Mouse (Mus musculus): Measurements from ENCODE around the gene Gm38394. TPM values are rescaled to one million over a fixed set of nuclear protein-coding genes. Genes with fewer than 3 reads are reported as not detected.

The Gm38394 gene
- polyA plus RNA-seq, 1 experiment from 2014 or later, result 8.0 TPM

DNA sequence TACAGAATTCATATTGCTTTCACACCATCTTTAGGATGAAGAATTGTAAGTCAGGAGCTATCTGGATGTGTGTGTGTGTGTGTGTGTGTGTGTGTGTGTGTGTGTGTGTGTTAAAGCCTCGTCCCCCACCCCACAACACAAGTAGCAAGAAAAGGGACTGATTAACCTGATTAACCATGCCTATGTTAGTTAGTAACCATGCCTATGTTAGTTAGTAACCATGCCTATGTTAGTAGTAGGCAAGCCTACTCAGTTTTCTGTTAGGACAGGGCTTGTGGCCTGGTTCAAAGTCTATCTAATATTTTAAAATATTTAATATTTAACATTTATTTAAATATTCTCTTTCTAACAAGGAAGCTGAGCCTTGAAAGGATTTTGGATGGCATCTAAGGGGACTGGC lies 49.7 kb downstream of the Gm38394 start:
- Histone ChIP-seq H3K36me3 (ENCODE audit: control insufficient read depth, insufficient read depth, low read length) (peaks cover 36% of the 10 kb centered on the region), H3K4me2 (ENCODE audit: low read length) (no peak overlapping the region), H3K9me3 (ENCODE audit: control insufficient read depth, low read length) (no peaks in the 10 kb centered on the region), H3K9ac (ENCODE audit: low read length) (no peak overlapping the region), H3K27ac (replicated peaks in 1 of 2; ENCODE audit: control insufficient read depth in 1 of 2, insufficient read depth in 1 of 2, low read depth in 2 of 2, low read length in 2 of 2) (no peak overlapping the region), H3K4me1 (ENCODE audit: control insufficient read depth in 2 of 2, insufficient read depth in 2 of 2, low read length in 2 of 2) (peaks cover 0 to 6% of the 10 kb centered on the region in 2 experiments; a peak in 2 of 4 replicates), H3K4me3 (ENCODE audit: control insufficient read depth in 1 of 2, insufficient read depth in 1 of 2, low read depth in 1 of 2, low read length in 2 of 2) (no peak overlapping the region), H3K27me3 (ENCODE audit: control insufficient read depth, insufficient read depth, low read length) (no peaks in the 10 kb centered on the region)
- ATAC-seq (ENCODE audit: insufficient number of reproducible peaks, insufficient read depth, low FRiP score, low read depth), result no peak
- WGBS, result 85% methylated on average over 1 of the region's 1 CpGs

GRCm38 (mm10) chr1:133610601-133611000 lies 50.5 kb downstream of the Gm38394 start:
- H3K4me1 ChIP-seq (ENCODE audit: control insufficient read depth in 2 of 2, insufficient read depth in 2 of 2, low read length in 2 of 2), result peaks cover 0 to 6% of the 10 kb centered on the region in 2 experiments; a peak in 2 of 4 replicates
- no peak for ATAC-seq (ENCODE audit: insufficient number of reproducible peaks, insufficient read depth, low FRiP score, low read depth)
- 45% methylated on average over 6 of the region's 6 CpGs for WGBS
- peak overlapping the region in 1 of 2 experiments; percentile 94; a peak in 1 of 4 replicates for H3K4me3 ChIP-seq (ENCODE audit: control insufficient read depth in 1 of 2, insufficient read depth in 1 of 2, low read depth in 1 of 2, low read length in 2 of 2)
- H3K9me3 ChIP-seq (ENCODE audit: control insufficient read depth, low read length), result no peaks in the 10 kb centered on the region
- peak overlapping the region; percentile 30; the same call in 1 of the 2 replicates for H3K9ac ChIP-seq (ENCODE audit: low read length)
- no peaks in the 10 kb centered on the region for H3K27me3 ChIP-seq (ENCODE audit: control insufficient read depth, insufficient read depth, low read length)
- H3K4me2 ChIP-seq (ENCODE audit: low read length), result peak overlapping the region; percentile 38; the same call in 1 of the 2 replicates
- peaks cover 42% of the 10 kb centered on the region for H3K36me3 ChIP-seq (ENCODE audit: control insufficient read depth, insufficient read depth, low read length)
- H3K27ac ChIP-seq (replicated peaks in 1 of 2; ENCODE audit: control insufficient read depth in 1 of 2, insufficient read depth in 1 of 2, low read depth in 2 of 2, low read length in 2 of 2), result 0 out of 4 replicates have a peak overlapping the region, but pooled peaks of 1 of the 2 experiments have one; percentile 19

DNA sequence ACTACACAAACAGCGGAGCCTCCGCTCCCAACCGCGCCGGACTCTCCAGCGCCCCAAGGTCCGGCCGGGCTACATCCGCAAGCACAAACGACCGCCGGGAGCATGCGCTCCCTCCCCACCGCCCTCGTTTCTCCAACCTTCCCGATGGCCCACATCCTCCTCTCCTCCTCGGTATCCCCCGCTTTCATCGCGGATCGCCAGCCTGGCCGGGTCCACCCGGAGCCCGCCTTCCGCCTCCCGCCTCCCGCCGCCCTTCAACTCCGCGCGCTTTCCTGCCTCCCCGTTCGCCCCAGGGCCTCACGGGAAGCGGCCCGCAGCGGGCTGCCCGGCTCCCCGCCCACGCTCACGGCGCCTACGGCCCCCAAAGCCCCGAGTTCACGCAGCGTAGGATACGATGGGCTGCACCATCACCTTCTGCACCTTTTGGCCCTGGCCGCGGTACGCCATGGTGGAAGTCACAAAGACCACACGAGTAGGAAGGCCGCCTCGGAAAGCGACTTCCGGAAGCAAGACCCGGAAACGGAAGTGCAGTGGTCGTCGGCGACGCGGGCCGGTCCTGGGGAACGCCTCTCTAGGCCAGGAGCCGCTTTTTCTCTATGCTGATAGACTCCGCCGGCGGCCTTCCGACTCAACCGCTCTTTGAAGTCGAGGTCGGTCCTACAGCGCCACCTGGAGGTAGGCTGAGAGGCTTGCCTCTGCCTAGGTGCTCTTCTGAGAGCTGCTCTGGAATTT lies 51.2 kb downstream of the Gm38394 start, which contains the start of gene Snrpe:
Gene Snrpe, minus strand, starts transcription at position 521 of the 732 bp plus-strand sequence.
- H3K27me3 ChIP-seq (ENCODE audit: control insufficient read depth, insufficient read depth, low read length), result no peaks in the 10 kb centered on the region
- peak within 1 kb of the TSS; percentile 93 for H3K9ac ChIP-seq (ENCODE audit: low read length)
- peaks cover 49% of the 10 kb centered on the region for H3K36me3 ChIP-seq (ENCODE audit: control insufficient read depth, insufficient read depth, low read length)
- under 1% methylated on average over 73 of the region's 73 CpGs for WGBS
- H3K4me1 ChIP-seq (ENCODE audit: control insufficient read depth in 2 of 2, insufficient read depth in 2 of 2, low read length in 2 of 2), result peaks cover 0 to 6% of the 10 kb centered on the region in 2 experiments; a peak in 2 of 4 replicates
- peak within 1 kb of the TSS; percentile 92 to 96 for H3K27ac ChIP-seq (replicated peaks in 1 of 2; ENCODE audit: control insufficient read depth in 1 of 2, insufficient read depth in 1 of 2, low read depth in 2 of 2, low read length in 2 of 2)
- H3K4me3 ChIP-seq (ENCODE audit: control insufficient read depth in 1 of 2, insufficient read depth in 1 of 2, low read depth in 1 of 2, low read length in 2 of 2), result peak within 1 kb of the TSS; percentile 94 to 98
- ATAC-seq (ENCODE audit: insufficient number of reproducible peaks, insufficient read depth, low FRiP score, low read depth), result peak; percentile 95
- H3K4me2 ChIP-seq (ENCODE audit: low read length), result peak within 1 kb of the TSS; percentile 84
- H3K9me3 ChIP-seq (ENCODE audit: control insufficient read depth, low read length), result no peaks in the 10 kb centered on the region

- ATAC-seq (ENCODE audit: insufficient number of reproducible peaks, insufficient read depth, low FRiP score, low read depth), result no peak
- Histone ChIP-seq H3K4me2 (ENCODE audit: low read length) (no peak overlapping the region), H3K27ac (replicated peaks in 1 of 2; ENCODE audit: control insufficient read depth in 1 of 2, insufficient read depth in 1 of 2, low read depth in 2 of 2, low read length in 2 of 2) (no peak overlapping the region), H3K36me3 (ENCODE audit: control insufficient read depth, insufficient read depth, low read length) (peaks cover 72% of the 10 kb centered on the region), H3K4me3 (ENCODE audit: control insufficient read depth in 1 of 2, insufficient read depth in 1 of 2, low read depth in 1 of 2, low read length in 2 of 2) (no peak overlapping the region), H3K9ac (ENCODE audit: low read length) (no peak overlapping the region), H3K27me3 (ENCODE audit: control insufficient read depth, insufficient read depth, low read length) (no peaks in the 10 kb centered on the region), H3K4me1 (ENCODE audit: control insufficient read depth in 2 of 2, insufficient read depth in 2 of 2, low read length in 2 of 2) (no peaks in the 10 kb centered on the region), H3K9me3 (ENCODE audit: control insufficient read depth, low read length) (no peaks in the 10 kb centered on the region)
- 85% methylated on average over 4 of the region's 4 CpGs for WGBS
These were observed 57.9 kb downstream of the Gm38394 start for GRCm38 (mm10) chr1:133603174-133603573.

- WGBS, result 16% methylated on average over 4 of the region's 4 CpGs
- no peak overlapping the region for H3K27ac ChIP-seq (replicated peaks in 1 of 2; ENCODE audit: control insufficient read depth in 1 of 2, insufficient read depth in 1 of 2, low read depth in 2 of 2, low read length in 2 of 2)
- peaks cover 5% of the 10 kb centered on the region; the same call in 1 of the 2 replicates for H3K36me3 ChIP-seq (ENCODE audit: control insufficient read depth, insufficient read depth, low read length)
- H3K4me3 ChIP-seq (ENCODE audit: control insufficient read depth in 1 of 2, insufficient read depth in 1 of 2, low read depth in 1 of 2, low read length in 2 of 2), result no peak overlapping the region
- no peaks in the 10 kb centered on the region for H3K27me3 ChIP-seq (ENCODE audit: control insufficient read depth, insufficient read depth, low read length)
- no peak for ATAC-seq (ENCODE audit: insufficient number of reproducible peaks, insufficient read depth, low FRiP score, low read depth)
- no peaks in the 10 kb centered on the region for H3K4me1 ChIP-seq (ENCODE audit: control insufficient read depth in 2 of 2, insufficient read depth in 2 of 2, low read length in 2 of 2)
- no peaks in the 10 kb centered on the region for H3K9me3 ChIP-seq (ENCODE audit: control insufficient read depth, low read length)
- no peak overlapping the region for H3K4me2 ChIP-seq (ENCODE audit: low read length)
- H3K9ac ChIP-seq (ENCODE audit: low read length), result no peak overlapping the region
These were observed 64.7 kb downstream of the Gm38394 start for GRCm38 (mm10) chr1:133596298-133597007.

DNA sequence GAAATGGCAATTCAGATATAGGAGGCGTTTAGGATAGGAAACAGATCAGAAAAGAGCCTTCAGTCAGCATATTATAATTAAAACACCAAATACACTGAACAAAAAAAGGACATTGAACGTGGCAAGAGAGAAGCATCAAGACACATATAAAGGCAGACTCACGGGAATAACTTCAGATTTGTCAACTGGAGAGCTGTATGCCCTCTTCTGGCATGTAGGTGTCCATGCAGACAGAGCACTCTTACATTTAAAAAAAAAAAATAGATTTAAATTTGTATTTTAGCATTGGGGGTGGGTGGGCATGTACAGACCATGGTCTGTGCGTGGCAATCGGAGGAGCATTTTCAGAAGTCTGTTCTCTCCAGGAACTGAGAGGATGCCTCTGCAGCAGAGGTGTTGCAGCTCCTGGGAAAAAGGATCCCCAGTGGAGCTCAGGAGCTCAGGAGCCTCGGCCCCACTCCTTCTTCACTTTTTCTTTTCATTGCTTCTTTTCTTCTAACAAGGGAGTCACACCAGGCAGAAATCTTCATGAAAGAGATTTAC lies 75.1 kb downstream of the Gm38394 start:
- Histone ChIP-seq H3K27ac (replicated peaks in 1 of 2; ENCODE audit: control insufficient read depth in 1 of 2, insufficient read depth in 1 of 2, low read depth in 2 of 2, low read length in 2 of 2) (no peak overlapping the region), H3K9ac (ENCODE audit: low read length) (no peak overlapping the region), H3K4me2 (ENCODE audit: low read length) (no peak overlapping the region), H3K36me3 (ENCODE audit: control insufficient read depth, insufficient read depth, low read length) (no peaks in the 10 kb centered on the region), H3K9me3 (ENCODE audit: control insufficient read depth, low read length) (no peaks in the 10 kb centered on the region), H3K4me3 (ENCODE audit: control insufficient read depth in 1 of 2, insufficient read depth in 1 of 2, low read depth in 1 of 2, low read length in 2 of 2) (no peak overlapping the region), H3K27me3 (ENCODE audit: control insufficient read depth, insufficient read depth, low read length) (no peaks in the 10 kb centered on the region), H3K4me1 (ENCODE audit: control insufficient read depth in 2 of 2, insufficient read depth in 2 of 2, low read length in 2 of 2) (no peaks in the 10 kb centered on the region; a peak in 1 of 4 replicates)
- ATAC-seq (ENCODE audit: insufficient number of reproducible peaks, insufficient read depth, low FRiP score, low read depth), result no peak
- WGBS, result 64% methylated on average over 6 of the region's 6 CpGs

- no peak for ATAC-seq (ENCODE audit: insufficient number of reproducible peaks, insufficient read depth, low FRiP score, low read depth)
- no peaks in the 10 kb centered on the region for H3K27me3 ChIP-seq (ENCODE audit: control insufficient read depth, insufficient read depth, low read length)
- H3K36me3 ChIP-seq (ENCODE audit: control insufficient read depth, insufficient read depth, low read length), result no peaks in the 10 kb centered on the region
- peaks cover 14% of the 10 kb centered on the region for H3K9me3 ChIP-seq (ENCODE audit: control insufficient read depth, low read length)
- H3K4me3 ChIP-seq (ENCODE audit: control insufficient read depth in 1 of 2, insufficient read depth in 1 of 2, low read depth in 1 of 2, low read length in 2 of 2), result no peak overlapping the region
- H3K9ac ChIP-seq (ENCODE audit: low read length), result no peak overlapping the region
- 61% methylated on average over 11 of the region's 11 CpGs for WGBS
- no peaks in the 10 kb centered on the region for H3K4me1 ChIP-seq (ENCODE audit: control insufficient read depth in 2 of 2, insufficient read depth in 2 of 2, low read length in 2 of 2)
- H3K27ac ChIP-seq (replicated peaks in 1 of 2; ENCODE audit: control insufficient read depth in 1 of 2, insufficient read depth in 1 of 2, low read depth in 2 of 2, low read length in 2 of 2), result no peak overlapping the region
- no peak overlapping the region for H3K4me2 ChIP-seq (ENCODE audit: low read length)
These were observed 89.8 kb downstream of the Gm38394 start for GRCm38 (mm10) chr1:133571293-133571692.
